Mouse (Mus musculus): ENCODE measurements around the gene Fosl1. TPM values are rescaled to one million over a fixed set of nuclear protein-coding genes. Genes with fewer than 3 reads are reported as not detected.

Gene Fosl1
- total RNA-seq, 1 experiment from 2014 or later = 2.0 TPM

- ATAC-seq (replicated peaks; ENCODE audit: insufficient number of reproducible peaks, low FRiP score, low TSS enrichment, poor library complexity, severe bottlenecking) = no peak
Measured at GRCm38 (mm10) chr19:5423561-5423960, 23.8 kb upstream of the Fosl1 start.

DNA sequence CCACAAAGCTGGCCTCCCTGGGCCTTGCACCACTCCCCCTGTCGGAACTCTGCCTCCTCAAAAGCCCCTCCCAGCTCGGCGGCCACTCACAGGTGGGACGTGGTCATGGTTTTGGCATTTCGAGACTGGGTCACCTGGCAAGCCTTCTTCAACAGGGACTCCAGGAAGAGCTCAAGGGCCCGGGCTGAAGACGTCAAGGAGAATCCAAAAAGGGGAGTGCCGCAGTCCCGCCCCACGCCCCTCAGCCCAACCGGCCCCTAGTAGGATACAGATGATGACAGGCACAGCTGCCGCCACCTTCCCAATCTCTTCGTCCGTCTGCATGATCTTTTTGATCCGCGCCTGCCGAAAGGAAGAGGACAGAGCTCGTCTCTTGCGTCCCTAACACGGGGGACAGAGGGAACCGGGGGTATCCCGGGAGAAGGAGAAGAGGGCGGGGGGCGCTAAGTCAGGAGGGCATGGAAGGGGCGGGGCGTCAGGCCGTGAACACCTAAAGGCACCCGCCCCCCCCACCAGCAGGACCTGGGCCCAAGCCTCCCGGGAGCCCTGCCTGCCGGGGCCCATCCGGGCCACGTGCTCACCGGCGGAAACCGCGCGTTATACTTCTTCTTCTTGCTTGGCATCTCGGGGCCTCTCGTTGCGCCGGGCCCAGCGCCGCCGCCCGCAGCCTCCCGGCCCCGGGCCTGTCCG lies 23.1 kb upstream of the Fosl1 start:
- ATAC-seq (replicated peaks; ENCODE audit: insufficient number of reproducible peaks, low FRiP score, low TSS enrichment, poor library complexity, severe bottlenecking) = peak; percentile 5; the same call in 1 of the 2 replicates

DNA sequence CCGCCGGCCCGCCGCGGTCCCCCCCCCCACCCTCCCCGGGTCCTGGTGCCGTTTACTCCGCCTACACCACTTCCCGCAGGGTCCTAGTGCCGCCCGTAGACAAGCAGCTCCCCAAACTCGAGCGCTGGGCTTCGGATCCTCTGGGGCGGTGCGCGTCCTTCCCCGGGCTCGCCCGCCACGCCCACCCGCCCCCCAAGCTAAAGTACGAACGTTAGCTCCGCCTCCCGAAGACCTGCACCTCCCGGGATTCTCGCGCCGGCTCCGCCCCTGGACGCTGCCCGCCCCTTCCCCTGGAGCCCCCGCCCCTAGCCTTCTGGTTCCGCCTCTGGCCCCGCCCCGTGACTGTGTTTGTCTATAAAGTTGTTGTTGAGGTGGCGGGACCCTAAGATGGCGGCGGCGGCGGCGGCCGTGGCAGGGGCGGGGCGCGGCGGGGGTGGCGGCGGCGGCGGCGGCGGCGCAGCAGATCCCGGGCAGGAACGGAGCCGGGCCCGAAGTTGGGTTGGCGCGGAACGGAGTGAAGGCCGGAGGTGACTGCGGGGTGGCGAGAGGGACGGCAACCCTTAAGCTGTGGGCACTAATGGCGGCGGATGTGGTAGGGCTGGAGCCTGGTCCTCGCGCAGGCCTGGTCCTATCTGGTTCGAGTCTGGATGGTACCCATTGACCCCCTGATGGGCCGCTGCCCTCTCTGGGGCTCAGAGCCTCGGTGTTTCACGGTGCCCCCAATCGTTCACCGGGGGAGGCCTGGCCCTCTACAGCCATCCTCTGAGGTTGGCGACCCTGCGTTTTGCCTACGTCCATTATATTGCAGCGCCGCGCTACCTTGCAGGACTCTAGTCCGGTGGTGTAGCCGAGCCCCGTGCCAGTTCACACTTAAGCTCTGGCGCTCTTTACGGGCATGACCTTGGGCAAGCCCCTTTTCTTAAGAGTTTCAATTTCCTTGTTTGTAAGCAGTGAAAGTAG lies 22.3 kb upstream of the Fosl1 start, which contains the start of the genes Drap1 and AI837181:
Gene Drap1 (minus strand): TSS at position 198 of the 960 bp plus-strand sequence.
Gene AI837181 (plus strand): TSS at position 363 of the 960 bp plus-strand sequence.
- ATAC-seq (replicated peaks; ENCODE audit: insufficient number of reproducible peaks, low FRiP score, low TSS enrichment, poor library complexity, severe bottlenecking) = peak; percentile 66

GRCm38 (mm10) chr19:5425906-5426565 lies 21.3 kb upstream of the Fosl1 start:
- ATAC-seq (replicated peaks; ENCODE audit: insufficient number of reproducible peaks, low FRiP score, low TSS enrichment, poor library complexity, severe bottlenecking) = no peak

- ATAC-seq (replicated peaks; ENCODE audit: insufficient number of reproducible peaks, low FRiP score, low TSS enrichment, poor library complexity, severe bottlenecking) = no peak
Measured at GRCm38 (mm10) chr19:5426640-5427290, 20.6 kb upstream of the Fosl1 start.

GRCm38 (mm10) chr19:5428083-5428482 lies 19.3 kb upstream of the Fosl1 start:
- ATAC-seq (replicated peaks; ENCODE audit: insufficient number of reproducible peaks, low FRiP score, low TSS enrichment, poor library complexity, severe bottlenecking) = no peak

DNA sequence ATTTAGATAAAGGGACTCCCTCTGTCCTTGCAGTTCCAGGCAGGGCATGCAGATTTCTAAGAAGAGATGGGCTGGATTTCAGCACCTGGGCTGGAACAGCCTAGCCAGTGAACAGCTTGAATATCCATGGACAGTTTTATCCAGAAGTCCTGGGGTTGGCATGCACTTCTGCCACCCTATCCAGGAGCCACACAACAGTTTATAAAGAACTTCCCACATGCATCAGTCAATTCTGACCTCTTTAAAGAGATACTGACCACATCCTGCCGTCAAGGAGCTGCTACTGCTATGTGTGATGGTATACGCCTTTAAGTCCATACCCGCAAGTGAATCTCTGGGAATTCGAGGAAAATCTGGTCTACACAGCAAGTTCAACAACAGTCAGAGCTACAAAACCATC lies 18.1 kb upstream of the Fosl1 start:
- ATAC-seq (replicated peaks; ENCODE audit: insufficient number of reproducible peaks, low FRiP score, low TSS enrichment, poor library complexity, severe bottlenecking) = no peak

DNA sequence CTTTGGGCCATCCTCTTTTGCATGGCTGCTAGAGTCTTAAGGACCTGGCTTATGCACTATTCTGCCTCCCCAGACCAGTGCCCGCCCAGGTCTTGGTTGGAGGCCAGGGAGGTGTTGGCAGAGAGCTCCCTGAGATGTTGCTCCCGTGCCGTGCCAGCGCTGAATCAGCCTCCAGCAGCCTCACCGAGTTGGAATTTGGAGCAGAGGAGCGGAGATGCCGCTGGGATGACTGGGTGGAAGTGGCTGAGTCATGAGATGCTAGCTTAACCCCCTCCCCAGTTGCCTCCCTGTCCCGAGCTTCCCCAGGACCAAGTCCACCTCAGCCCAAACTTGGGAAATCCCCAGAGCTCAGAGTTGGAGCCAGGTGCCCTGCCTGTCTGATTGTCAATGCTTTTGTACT lies 17.5 kb upstream of the Fosl1 start:
- no peak for ATAC-seq (replicated peaks; ENCODE audit: insufficient number of reproducible peaks, low FRiP score, low TSS enrichment, poor library complexity, severe bottlenecking)

- no peak for ATAC-seq (replicated peaks; ENCODE audit: insufficient number of reproducible peaks, low FRiP score, low TSS enrichment, poor library complexity, severe bottlenecking)
Measured at GRCm38 (mm10) chr19:5430408-5430807, 16.9 kb upstream of the Fosl1 start.

DNA sequence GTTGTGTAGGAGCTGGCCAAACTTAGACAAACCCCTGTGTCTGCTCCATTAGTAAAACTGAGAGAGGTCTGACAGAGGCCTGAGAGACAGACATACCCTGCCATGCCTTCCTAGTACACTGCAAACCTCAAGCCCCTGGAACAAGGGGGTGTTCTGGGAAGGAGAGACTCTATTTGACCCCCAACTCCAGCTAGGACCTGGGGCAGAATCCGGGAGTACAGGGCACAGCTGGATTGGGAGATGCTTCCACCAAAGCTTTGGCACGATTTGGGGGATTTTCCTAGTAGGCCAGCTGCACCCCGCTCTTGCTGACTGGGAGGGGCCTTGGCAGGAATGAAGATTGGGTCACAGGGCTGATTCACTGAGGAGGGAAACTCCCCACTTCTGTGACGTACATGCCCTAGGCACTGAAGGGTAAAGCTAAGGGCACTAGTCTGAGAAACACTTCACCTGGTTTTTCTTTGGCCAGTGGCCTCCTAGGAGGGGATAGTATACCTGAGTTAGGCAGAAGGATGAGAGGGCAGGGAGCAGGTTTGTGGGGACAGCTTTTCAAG lies 15.4 kb upstream of the Fosl1 start:
- ATAC-seq (replicated peaks; ENCODE audit: insufficient number of reproducible peaks, low FRiP score, low TSS enrichment, poor library complexity, severe bottlenecking) = no peak

GRCm38 (mm10) chr19:5432992-5433852 lies 14.1 kb upstream of the Fosl1 start:
- ATAC-seq (replicated peaks; ENCODE audit: insufficient number of reproducible peaks, low FRiP score, low TSS enrichment, poor library complexity, severe bottlenecking) = peak; percentile 81

DNA sequence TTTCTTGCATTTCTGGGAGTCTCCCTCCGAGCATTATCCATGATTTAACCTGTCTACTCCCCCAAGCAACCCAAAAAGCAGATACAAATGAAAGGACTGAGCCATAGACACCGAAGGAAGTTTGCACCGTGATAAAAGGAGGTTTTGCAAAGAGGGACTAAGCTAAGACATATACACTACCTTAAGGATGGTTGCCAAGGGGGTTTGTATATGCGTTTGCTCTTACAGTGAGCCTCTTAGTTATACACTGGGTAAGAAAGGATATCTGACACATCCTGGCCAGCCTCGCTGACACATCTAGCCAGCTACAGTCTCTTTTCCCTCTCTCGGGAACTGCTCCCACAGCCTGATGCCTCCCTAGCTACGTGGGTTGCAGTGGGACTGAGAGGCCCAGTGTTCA lies 13.4 kb upstream of the Fosl1 start:
- ATAC-seq (replicated peaks; ENCODE audit: insufficient number of reproducible peaks, low FRiP score, low TSS enrichment, poor library complexity, severe bottlenecking) = no peak

DNA sequence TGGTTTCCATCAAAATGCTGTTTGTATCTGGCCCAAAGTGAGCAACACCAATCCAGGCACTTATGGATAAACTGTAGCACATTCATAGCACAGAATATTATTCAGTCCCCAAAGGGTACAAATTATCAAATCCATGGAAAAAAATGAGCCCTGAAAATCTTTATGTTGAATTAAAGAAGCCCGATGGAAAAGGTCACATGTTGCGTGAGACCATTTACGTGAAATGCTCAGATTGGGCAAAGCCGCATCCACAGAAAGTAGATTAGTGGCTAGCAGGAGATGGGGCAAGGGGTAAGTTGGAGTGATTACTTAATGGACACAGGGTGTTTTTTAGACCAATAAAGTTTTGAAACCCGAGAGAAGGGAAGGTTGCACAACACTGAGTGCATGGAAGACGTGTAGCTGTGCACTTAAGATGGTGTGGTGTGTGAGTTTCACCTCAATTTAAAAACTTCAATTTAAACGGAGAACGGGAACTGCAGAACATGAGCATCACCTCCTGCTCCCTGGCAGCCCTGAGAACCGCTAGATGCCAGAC lies 2.9 kb upstream of the Fosl1 start:
- ATAC-seq (replicated peaks; ENCODE audit: insufficient number of reproducible peaks, low FRiP score, low TSS enrichment, poor library complexity, severe bottlenecking) = peak; percentile 36; the same call in 1 of the 2 replicates

- no peak for ATAC-seq (replicated peaks; ENCODE audit: insufficient number of reproducible peaks, low FRiP score, low TSS enrichment, poor library complexity, severe bottlenecking)
Measured at GRCm38 (mm10) chr19:5444954-5445353, 2.4 kb upstream of the Fosl1 start.

DNA sequence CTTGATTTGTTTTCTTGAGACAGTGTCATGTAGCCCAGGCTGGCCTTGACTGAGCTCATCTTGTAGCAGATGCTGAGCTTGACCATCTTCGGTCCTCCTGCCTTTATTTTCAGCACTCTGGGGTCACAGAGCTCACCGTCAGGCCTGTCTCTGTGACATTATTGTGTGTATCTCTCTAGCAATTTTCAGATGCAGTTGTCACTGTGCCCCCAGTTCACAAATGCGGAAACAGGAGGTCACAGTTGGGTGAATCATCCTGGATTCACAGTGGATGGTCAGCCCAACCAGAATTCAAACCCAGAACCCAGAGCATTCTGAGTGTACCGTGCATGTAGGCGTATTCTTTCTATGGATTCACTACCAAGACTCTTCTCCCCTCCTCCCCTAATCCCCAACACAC lies 1.6 kb upstream of the Fosl1 start:
- ATAC-seq (replicated peaks; ENCODE audit: insufficient number of reproducible peaks, low FRiP score, low TSS enrichment, poor library complexity, severe bottlenecking) = no peak

DNA sequence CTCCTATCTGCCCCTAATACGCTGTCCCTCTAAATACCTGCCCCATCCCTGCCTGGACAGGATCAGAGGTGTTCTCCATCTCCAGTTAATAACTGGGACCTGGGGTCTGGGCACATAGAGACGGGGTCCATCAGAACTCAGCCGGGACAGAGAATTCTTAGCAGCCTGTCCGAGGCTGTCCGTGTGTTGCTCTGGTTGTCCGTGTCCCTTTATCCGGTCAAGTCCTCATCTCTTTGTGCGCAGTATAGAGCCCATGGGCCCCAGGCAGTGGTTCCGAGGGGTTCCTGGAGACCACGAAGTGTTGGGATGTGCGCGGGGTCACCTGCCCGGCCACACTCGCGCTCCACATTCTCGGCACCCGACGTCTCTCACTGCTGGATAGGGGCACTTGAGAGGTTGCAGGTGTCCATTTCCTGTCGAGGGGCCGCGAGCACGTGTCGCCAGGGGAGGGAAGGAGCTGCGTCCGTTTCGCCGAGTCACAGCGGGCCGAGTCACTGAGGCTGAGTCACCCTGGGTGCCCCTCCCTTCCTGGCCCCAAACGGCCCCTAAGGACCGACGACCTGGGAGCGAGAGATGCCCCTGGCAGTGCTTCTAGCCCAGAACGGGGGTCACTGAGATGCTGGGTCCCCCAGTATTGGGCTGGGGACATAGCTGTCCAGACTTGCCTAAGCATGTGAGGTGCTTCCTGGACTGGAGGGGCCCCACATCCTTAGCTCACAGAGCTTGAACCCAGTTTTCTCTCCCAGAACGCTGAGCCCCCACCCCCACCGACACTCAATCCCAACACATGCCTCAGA lies 1.2 kb downstream of the Fosl1 start:
- peak; percentile 29; the same call in 1 of the 2 replicates for ATAC-seq (replicated peaks; ENCODE audit: insufficient number of reproducible peaks, low FRiP score, low TSS enrichment, poor library complexity, severe bottlenecking)

GRCm38 (mm10) chr19:5449673-5450072 lies 2.3 kb downstream of the Fosl1 start:
- ATAC-seq (replicated peaks; ENCODE audit: insufficient number of reproducible peaks, low FRiP score, low TSS enrichment, poor library complexity, severe bottlenecking) = no peak
